Mouse (Mus musculus) forelimb bud, embryonic 11.5 days (tissue): ENCODE results near the gene Gm21671.
"Not testable (repeated sequence)": the region's sequence is repeated elsewhere in the genome, so short reads cannot be mapped to it uniquely, and the experiment has no call there.

Experiments
- DNase-seq: peaks from one replicate; pipeline ENCODE4 v3.0.0-alpha.2; 2012; ENCODE audit warnings: low read depth, low spot score

Gm21671 gene

DNA sequence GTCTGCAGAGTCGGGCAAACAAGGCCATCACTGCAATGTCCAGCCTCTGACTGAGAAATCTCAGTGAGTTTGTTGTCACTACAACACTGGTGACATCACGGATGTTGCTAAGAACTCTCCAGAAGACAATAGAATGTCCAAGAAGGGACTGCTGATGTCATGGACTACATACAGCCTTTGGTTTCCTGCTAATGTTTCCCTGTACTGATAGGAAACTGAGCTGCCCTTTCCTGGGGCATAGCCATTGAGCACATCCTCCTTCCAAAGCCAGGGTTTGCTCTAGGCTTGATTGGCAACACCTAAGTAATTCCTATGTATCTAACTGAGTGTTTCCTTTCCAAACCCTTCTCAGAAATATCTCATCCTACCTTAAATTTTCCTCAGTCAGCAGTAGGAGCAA lies at the start of gene Gm21671:
Gm21671 (minus strand) TSS at position 101 of the 400 bp plus-strand sequence.
- not testable (repeated sequence) for DNase-seq

GRCm38 (mm10) chr5:25988550-25988949 lies 34.3 kb upstream of the Gm21671 start, which contains the start of gene Gm21698:
Gene Gm21698 (minus strand): TSS chr5:25988650.
- DNase-seq: not testable (repeated sequence)

DNA sequence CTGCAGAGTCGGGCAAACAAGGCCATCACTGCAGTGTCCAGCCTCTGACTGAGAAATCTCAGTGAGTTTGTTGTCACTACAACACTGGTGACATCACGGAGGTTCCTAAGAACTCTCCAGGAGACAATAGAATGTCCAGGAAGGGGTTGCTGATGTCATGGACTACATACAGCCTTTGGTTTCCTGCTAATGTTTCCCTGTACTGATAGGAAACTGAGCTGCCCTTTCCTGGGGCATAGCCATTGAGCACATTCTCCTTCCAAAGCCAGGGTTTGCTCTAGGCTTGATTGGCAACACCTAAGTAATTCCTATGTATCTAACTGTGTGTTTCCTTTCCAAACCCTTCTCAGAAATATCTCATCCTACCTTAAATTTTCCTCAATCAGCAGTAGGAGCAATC lies 18.3 kb upstream of the Gm21671 start, which contains the start of gene Gm21680:
Gm21680 (minus strand) TSS at position 101 of the 400 bp plus-strand sequence.
- DNase-seq: not testable (repeated sequence)

DNA sequence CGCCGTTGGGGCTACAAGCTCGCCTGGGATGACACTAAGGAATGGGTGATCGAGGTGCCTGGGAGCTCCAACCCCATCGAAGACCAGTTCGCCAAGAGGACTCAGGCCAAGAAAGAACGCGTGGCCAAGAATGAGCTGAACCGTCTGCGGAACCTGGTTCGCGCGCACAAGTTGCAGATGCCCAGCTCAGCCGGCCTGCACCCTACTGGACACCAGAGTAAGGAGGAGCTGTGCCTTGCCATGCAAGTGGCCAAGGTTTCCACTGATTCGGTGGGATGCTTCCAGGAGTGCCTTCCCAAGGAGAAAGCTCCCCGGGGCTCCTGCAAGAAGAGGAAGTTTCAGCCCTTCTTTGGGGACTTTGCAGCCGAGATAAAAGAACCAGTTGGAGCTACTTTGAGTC lies 2.8 kb upstream of the Gm21671 start:
- not testable (repeated sequence) for DNase-seq

- DNase-seq: not testable (repeated sequence)
Measured at GRCm38 (mm10) chr5:25956611-25957010, 2.4 kb upstream of the Gm21671 start.

DNA sequence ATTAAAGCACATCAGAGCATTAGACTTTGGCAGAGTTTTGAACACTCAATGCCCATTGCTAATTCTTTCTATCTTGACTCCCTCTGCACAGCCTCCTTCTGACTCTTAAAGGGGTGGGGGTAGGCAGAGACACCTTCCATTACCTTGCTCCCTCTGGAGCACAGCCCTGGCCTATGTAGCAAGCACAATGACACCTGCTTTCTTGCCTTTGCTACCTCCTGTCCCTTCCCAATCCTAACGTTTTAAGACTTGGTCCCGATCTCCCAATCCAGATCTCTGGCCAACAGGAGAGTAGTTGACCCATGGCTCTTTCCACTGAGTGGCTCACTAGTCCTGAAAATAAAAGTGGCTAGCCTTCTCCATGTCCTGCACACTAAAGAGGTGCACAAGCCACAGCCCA lies 8.8 kb downstream of the Gm21671 start:
- DNase-seq: not testable (repeated sequence)

DNA sequence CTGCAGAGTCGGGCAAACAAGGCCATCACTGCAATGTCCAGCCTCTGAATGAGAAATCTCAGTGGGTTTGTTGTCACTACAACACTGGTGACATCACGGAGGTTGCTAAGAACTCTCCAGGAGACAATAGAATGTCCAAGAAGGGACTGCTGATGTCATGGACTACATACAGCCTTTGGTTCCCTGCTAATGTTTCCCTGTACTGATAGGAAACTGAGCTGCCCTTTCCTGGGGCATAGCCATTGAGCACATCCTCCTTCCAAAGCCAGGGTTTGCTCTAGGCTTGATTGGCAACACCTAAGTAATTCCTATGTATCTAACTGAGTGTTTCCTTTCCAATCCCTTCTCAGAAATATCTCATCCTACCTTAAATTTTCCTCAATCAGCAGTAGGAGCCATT lies 11.9 kb downstream of the Gm21671 start, which contains the start of gene Gm21663:
Gm21663 (minus strand) TSS at position 101 of the 400 bp plus-strand sequence.
- not testable (repeated sequence) for DNase-seq
